Mouse (Mus musculus) megakaryocyte, embryonic 14.5 days (primary cell): ENCODE measurements at regions not wholly inside any gene's neighbourhood (a gene's known extent, or its start where the extent isn't known, plus 50 kb on each side); places are given as distances from the start of the nearest gene placed in this dataset.

ENCODE experiments used
- FLI1 ChIP-seq: IDR thresholded peaks from 2 replicates; pipeline ENCODE4 v1.6.1; 2012; ENCODE audit warnings: low read length, inconsistent platforms, mixed read lengths
- GATA1 ChIP-seq: IDR thresholded peaks from 3 replicates; pipeline ENCODE4 v1.6.1; 2012; ENCODE audit warnings: mixed read lengths, low read length, inconsistent platforms, borderline replicate concordance

- TF ChIP-seq GATA1 = no peak
- TF ChIP-seq FLI1 = no peak
Observed at GRCm38 (mm10) chr1:177382147-177382546, 60.0 kb upstream of the Zbtb18 start.
